Mouse (Mus musculus) retina, embryonic 14.5 days (tissue): ENCODE data around the gene Rgs19.

Experiments
- DNase-seq: peaks from one replicate; pipeline ENCODE4 v3.0.0-alpha.2; 2015; ENCODE audit warnings: low spot score

The Rgs19 gene

GRCm38 (mm10) chr2:181653523-181653922 lies 40.3 kb downstream of the Rgs19 start:
- DNase-seq = no peak

DNA sequence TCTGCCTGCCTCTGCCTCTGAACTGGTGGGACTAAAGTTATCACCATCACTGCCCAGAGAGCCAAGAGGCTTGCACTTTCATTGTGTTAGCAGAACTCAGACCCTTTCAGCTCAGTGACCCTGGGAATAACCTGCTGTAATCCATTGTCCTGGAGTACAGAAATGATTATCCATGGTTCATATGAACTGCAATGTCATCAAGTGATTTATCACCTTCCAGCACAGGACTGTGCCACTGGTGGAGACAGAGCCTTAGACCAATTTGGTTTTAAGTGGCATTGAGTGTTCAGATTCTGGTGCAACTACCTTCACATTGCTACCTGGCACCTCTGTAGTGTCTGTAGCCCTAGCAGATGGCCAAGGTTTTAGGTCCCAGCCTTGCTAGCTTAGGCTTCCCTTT lies 40.7 kb downstream of the Rgs19 start:
- DNase-seq = no peak

DNA sequence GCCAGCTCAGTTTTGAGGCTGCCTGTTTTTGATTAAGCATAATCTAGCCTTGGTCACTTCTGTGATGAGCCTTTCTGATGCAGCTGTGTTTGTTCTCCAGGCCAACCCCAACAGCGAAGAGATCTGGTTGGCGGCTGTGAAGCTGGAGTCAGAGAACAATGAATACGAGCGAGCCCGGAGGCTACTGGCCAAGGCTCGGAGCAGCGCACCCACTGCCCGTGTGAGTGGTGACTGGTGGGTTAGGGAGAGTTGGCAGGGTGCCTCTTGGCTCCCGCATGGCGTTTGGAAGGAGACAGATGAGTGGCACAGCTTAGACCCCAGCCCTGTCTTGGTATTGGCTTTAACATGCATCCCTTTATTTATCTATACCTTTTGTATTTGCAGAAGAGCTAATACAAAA lies 44.9 kb downstream of the Rgs19 start:
- DNase-seq = no peak

DNA sequence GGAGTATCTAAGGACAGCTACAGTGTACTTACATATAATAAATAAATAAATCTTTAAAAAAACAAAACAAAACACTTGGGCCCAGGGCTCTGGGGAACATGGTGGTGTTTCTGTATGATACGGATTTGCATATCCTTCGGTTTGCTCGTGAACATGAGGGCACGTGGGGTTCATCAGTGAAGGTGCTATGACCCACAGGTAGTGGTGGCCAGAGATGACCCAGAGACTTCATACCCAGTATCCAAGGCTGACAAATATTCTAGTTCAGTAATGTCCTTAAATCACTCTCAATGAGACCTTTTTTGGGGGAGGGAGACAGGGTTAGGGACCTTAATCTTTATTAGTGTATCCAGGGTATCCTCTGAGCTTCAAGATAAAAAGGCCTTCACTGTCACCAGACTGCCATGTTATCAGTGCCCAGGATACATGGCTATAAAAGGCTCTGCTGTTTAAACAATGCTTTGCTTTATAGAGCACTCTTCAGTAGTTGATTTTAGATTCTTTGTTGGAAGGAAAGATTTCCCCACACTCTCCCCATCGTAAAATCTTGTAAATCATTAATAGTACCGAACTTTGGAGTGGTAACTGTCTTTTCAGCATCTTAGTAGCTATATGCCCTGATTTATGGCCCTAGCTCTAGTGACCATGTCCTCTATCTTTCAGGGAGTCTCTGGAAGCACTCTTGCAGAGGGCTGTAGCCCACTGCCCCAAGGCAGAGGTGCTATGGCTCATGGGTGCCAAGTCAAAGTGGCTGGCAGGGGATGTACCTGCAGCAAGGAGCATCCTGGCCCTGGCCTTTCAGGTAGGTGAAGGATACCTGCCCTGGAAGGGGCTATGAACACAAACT lies 46.9 kb downstream of the Rgs19 start:
- DNase-seq = no peak

GRCm38 (mm10) chr2:181645666-181646065 lies 48.1 kb downstream of the Rgs19 start:
- no peak for DNase-seq

DNA sequence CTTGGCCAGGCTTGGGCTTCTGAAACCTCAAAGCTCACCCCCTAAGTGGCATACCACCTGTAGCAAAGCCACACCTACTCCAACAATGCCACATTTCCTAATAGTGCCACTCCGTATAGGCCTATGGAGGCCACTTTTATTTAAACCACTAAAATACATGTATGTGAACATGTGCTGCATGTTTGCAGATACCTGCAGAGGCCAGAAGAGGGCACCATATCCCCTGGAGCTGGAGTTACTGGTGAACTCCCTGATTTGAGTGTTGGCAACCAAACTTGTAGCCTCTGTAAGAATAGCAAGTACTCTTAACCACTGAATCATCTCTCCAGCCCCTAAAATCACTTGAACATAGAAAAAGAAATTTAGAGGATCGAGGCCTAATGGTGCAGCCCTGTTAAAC lies 49.4 kb downstream of the Rgs19 start:
- DNase-seq = peak; percentile 58
